Mouse (Mus musculus): ENCODE results near the gene Olfr194.

DNA sequence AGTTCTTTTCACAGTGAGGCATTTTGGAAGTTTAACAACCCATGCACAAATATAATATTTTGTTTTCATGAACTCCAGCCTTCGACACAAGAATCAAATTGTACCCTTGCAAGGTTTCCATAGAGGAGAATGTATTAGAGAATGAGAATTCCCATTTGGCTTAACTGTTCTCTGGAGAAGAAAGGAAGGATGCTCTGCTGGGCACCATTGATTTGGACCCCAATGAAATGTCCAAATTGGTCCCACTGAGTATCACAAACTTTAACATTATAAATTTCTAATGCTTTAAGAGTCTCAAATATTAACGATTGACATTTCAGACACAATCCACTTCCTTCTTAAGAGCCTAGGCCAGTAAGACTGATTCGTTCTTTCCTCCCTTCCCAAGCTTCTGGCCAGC is 49.5 kb upstream of the Olfr194 start, which contains the start of gene Olfr196:
- no peak for TF ChIP-seq MYB (IDR thresholded peaks at IDR 0.05; ENCODE audit: low read depth, low read length)
- no peak for TF ChIP-seq MEF2A (IDR thresholded peaks at IDR 0.05; ENCODE audit: extremely low read depth, insufficient replicate concordance, low read depth, low read length, poor library complexity, severe bottlenecking)
- no peak for TF ChIP-seq ZMIZ1 (IDR thresholded peaks at IDR 0.05; ENCODE audit: low read depth, low read length)
